Mouse (Mus musculus) embryo, embryonic 11 days (tissue): ENCODE measurements around the gene Nelfe.
A peak's percentile ranks its signal among the peaks of the same experiment; 100 is the strongest.
"Not testable (repeated sequence)": the region's sequence is repeated elsewhere in the genome, so short reads cannot be mapped to it uniquely, and the experiment has no call there.

Source experiments
- DNase-seq: peaks from one replicate; pipeline ENCODE4 v3.0.0-alpha.2; 2015

Gene Nelfe

DNA sequence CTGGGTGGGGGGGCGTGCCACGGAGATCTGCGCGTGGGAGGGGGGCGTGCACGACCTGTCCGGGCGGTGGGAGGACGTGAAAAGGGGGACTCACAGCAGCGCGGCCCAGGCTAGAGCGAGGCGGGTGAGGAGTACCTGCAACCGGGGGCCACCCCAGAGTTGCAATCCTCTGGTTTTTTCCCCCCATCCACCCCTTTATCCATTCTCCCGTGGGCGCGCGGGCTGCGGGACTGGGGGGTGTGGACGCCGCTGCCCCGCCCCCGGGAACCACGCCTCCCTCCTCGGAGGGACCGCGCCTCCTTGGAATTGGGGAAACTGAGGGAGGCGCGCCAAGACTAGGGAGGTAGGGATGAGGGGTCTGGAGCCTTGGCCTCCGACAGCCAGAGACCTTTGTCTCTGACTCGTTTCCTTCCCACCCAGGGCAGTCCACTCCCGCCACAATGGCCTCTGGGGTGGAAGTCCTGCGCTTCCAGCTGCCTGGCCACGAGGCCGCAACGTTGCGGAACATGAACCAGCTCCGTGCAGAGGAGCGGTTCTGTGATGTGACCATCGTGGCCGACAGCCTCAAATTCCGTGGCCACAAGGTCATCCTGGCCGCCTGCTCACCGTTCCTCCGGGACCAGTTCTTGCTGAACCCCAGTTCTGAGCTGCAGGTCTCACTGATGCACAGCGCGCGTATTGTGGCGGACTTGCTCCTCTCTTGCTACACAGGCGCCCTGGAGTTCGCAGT, 44.8 kb downstream of the Nelfe start:
- DNase-seq, result peak; percentile 63

- DNase-seq, result no peak
Measured at GRCm38 (mm10) chr17:34895724-34896123, 45.5 kb downstream of the Nelfe start.

DNA sequence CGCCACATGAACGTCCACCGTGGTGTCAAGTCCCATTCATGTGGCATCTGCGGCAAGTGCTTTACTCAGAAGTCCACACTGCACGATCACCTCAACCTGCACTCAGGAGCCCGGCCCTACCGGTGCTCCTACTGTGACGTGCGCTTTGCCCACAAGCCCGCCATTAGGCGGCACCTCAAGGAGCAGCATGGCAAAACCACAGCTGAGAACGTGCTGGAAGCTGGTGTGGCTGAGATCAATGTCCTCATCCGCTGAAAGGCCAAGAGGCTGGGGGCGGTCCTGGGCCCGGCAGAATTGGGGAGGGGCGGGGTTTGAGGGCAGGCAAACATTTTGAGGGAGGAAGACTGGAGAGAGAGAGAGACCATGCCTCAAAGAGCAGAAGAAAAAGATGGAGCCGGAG, 46.2 kb downstream of the Nelfe start:
- no peak for DNase-seq

DNA sequence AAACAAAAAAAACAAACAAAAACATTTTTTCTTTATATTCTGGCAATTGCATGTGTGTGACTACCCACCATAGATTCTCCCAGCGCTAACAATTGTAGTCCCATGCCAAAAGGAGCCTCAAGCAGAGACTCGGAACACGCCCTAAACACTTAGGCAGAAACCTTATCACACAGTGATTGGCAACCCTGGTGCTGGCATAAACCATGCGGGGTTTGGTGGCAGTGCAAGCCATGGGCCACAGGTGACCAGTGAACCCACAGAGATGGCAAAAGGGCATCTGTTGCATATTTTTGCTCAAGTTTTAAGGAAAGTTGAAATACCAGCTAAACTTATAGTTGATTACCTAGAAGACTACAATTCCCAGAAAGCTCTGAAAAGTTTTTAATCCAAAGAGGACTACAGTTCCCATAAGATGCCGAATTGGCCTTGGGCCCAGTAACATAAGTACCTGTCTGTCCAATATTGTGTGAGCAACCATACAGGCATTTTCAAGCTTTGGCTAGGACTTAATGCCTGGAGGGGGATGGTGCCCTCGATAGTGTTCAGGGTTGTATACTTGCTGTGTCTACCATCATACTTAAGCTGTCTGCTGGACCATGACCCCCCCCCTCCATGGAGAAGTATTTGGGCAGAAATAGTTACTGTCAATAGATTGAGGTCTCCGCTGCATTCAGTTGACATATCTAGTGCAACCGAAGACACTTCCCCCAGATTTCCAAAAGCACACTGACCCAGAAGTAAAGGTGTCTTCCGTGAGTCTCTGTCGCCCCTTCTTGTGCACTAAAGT, 47.4 kb downstream of the Nelfe start:
- peak; percentile 36 for DNase-seq

GRCm38 (mm10) chr17:34898160-34898586, 48.0 kb downstream of the Nelfe start, which contains the start of the genes C2 and Ehmt2:
TSS of gene C2 (minus strand) at chr17:34898265.
TSS of gene Ehmt2 (plus strand) at chr17:34898469.
- peak; percentile 91 for DNase-seq

- peak; percentile 77 for DNase-seq
Measured at GRCm38 (mm10) chr17:34898706-34899052, 48.5 kb downstream of the Nelfe start.

DNA sequence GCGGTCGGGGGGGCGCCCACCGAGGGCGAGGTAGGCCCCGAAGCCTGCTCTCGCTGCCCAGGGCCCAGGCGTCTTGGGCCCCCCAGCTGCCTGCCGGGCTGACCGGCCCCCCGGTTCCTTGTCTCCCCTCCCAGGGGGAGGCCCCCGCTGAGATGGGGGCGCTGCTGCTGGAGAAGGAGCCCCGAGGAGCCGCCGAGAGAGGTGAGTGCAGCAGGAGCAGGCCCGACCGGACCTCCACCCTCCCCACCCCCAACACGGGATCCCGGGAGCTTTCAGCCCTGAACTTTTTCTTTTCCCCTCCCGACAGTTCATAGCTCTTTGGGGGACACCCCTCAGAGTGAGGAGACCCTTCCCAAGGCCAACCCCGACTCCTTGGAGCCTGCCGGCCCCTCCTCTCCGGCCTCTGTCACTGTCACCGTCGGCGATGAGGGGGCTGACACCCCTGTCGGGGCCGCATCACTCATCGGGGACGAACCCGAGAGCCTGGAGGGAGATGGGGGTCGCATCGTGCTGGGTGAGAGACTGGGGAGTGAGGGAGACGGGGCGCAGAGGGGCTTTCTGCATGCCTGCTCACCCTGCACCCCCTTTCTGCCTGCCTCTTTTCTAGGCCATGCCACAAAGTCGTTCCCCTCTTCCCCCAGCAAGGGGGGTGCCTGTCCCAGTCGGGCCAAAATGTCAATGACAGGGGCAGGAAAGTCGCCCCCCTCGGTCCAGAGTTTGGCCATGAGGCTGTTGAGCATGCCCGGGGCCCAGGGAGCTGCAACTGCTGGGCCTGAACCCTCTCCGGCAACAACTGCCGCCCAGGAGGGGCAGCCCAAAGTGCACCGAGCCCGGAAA, 49.1 kb downstream of the Nelfe start:
- DNase-seq, result peak; percentile 47

GRCm38 (mm10) chr17:34899890-34900243, 49.7 kb downstream of the Nelfe start:
- DNase-seq, result peak; percentile 30

- DNase-seq, result not testable (repeated sequence)
Measured at GRCm38 (mm10) chr17:34900826-34901225, 50.6 kb downstream of the Nelfe start.

GRCm38 (mm10) chr17:34901948-34902347, 51.8 kb downstream of the Nelfe start:
- DNase-seq, result not testable (repeated sequence)

DNA sequence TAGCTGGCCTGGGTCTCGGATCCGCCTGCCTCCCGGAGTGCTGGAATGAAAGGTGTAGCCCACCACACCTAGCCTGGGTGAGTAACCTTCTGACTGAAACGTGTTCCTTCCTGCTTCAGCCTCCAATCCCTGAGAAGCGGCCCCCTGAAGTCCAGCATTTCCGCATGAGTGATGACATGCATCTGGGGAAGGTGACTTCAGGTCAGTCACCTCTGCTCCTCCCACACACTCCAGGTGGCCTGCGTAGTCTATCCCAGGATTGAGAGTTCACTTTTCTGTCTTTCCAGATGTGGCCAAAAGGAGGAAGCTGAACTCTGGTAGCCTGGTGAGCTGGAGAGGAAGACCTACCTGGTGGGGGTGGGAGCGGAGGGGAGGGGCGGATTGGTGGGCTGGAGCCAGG, 52.7 kb downstream of the Nelfe start:
- no peak for DNase-seq
